Mouse (Mus musculus) lung, postnatal 36 days (tissue): ENCODE measurements at regions not wholly inside any gene's neighbourhood (a gene's known extent, or its start where the extent isn't known, plus 50 kb on each side); places are given as distances from the start of the nearest gene placed in this dataset.
A peak's percentile ranks its signal among the peaks of the same experiment; 100 is the strongest.

ENCODE experiments used
- DNase-seq: peaks from one replicate; pipeline ENCODE4 v3.0.0; 2022; ENCODE audit warnings: mixed read lengths

- DNase-seq, result no peak
These were observed 289.9 kb upstream of the Rps6ka3 start for GRCm38 (mm10) chrX:158920217-158920616.

- no peak for DNase-seq
These were observed 288.7 kb upstream of the Rps6ka3 start for GRCm38 (mm10) chrX:158921424-158921823.

GRCm38 (mm10) chrX:158921838-158922450, 288.2 kb upstream of the Rps6ka3 start:
- DNase-seq, result peak; percentile 82

- DNase-seq, result no peak
These were observed 287.0 kb upstream of the Rps6ka3 start for GRCm38 (mm10) chrX:158923081-158923561.

GRCm38 (mm10) chrX:158923657-158924489, 286.2 kb upstream of the Rps6ka3 start:
- no peak for DNase-seq

DNA sequence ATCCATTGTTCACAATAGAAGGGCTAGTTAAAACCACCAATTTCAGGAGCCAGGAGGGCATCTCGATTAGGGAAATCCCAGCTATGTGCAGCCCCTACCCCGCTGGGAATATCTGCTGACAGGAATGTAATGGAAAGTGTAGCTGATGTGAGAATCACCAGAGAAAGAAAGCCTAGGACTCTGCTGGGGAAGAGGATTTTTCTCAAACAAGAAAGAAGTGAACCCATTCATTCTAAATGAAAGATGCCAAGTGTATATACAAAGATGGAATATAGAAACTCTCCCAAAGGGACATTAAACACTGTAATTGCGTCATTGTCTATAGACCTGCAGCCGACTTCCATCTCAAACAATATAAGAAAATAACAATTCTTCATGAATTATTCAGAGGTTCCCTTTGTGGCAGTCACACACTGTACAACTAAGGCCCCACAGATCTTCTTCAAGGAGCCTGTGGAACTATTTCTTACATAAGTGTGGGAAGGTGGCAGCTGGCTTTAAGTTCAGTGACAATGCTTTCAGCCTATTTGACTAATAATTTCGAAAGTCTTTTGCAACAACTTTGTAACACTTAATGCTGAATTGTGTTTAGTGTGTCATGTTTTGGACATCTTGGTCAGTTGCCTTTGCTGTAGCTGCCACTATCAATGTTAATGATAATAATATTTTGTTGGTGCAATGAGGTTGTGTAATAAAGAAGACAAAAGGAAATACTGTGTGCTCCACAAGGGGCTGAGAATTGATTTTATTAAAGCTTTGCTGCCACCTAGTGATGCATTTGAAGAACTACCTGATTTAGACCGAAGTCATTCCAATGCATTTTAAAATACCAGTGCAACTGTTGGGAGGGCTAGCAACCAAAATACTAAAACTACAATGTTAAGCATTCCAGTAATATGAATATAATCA, 285.4 kb upstream of the Rps6ka3 start:
- no peak for DNase-seq

DNA sequence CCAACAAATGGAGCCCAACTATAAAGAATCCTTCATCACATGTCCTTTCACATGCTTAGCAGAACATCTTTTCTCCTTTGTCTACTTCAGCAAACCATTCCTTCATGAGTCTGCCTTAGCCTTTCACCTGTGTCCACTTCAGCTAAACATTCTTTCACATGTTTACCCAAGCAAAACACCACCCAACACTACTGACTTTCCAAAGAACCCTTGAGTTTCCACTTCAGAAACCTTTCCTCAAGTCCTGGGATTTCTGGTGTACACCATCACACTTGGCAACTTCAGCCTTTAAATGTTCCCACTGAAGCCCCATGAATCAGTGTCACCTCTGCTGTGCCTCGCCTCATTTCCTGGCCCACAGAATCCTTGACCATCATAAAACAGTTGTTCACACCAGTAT, 278.2 kb upstream of the Rps6ka3 start:
- DNase-seq, result peak; percentile 64

GRCm38 (mm10) chrX:158947191-158947590, 262.9 kb upstream of the Rps6ka3 start:
- DNase-seq, result no peak

DNA sequence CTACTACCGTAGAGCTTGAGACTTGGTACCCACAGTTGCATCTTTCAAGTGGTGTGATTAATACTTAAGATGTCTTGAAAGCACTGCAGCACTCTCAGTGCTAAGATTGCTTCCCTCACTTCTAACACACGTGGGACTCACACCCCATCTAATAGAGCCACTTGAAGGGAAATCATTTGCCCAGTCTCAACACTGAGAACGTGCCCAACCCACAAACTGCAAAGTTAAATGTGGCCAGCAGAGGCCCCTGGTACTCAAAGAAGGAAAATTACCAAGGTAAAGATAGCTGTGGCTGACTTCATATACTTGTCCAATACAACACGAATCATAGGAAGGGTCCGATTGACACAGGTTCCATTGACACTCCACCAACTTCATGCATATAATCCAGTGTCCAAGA, 238.4 kb upstream of the Rps6ka3 start:
- peak; percentile 50 for DNase-seq

- peak; percentile 20 for DNase-seq
These were observed 233.5 kb upstream of the Rps6ka3 start for GRCm38 (mm10) chrX:158976648-158977047.

DNA sequence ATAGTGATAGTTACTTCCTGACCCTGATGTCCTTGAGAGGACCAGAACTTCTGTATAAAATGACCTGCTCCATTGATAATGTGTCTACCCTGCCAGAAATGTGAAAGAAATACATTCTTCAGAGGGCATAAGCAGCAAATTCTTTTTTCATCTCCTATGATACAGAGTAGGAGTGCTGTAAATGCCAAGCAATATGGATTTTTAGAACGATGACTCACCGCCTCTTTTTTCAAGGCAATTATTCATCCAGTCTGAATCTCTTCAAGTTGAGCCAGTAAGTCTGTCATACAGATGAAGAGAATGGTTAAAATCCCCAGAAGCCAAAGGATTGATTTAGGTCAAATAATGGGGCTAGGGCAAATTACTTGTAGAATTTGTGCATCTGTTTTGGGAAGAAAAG, 225.4 kb upstream of the Rps6ka3 start:
- DNase-seq, result no peak

DNA sequence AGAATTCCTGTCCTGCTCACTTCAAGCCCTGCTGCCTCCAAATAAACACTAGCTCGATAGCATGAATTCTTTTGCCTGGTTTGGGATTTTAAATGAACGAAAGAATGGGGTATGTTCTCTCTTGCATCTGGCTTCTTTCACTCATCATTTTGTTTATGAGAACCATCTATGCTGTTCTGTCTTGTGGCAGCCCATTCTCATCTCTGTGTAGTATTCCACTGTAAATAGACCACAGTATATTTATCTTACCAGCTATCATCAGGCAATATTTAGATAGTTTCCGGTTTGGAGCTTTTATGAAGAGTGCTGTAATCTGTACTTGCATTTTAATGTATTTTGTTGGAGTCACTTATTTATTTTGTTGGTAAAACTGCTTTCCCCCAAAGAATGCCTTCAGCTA, 222.4 kb upstream of the Rps6ka3 start:
- DNase-seq, result no peak

GRCm38 (mm10) chrX:159018955-159019354, 191.2 kb upstream of the Rps6ka3 start:
- DNase-seq, result no peak

- DNase-seq, result no peak
These were observed 183.8 kb upstream of the Rps6ka3 start for GRCm38 (mm10) chrX:159026311-159026710.

- no peak for DNase-seq
These were observed 178.2 kb upstream of the Rps6ka3 start for GRCm38 (mm10) chrX:159031927-159032326.

GRCm38 (mm10) chrX:159043432-159043831, 166.7 kb upstream of the Rps6ka3 start:
- peak; percentile 87 for DNase-seq

GRCm38 (mm10) chrX:159047876-159048275, 162.2 kb upstream of the Rps6ka3 start:
- no peak for DNase-seq

GRCm38 (mm10) chrX:159055689-159056461, 154.2 kb upstream of the Rps6ka3 start:
- DNase-seq, result no peak

DNA sequence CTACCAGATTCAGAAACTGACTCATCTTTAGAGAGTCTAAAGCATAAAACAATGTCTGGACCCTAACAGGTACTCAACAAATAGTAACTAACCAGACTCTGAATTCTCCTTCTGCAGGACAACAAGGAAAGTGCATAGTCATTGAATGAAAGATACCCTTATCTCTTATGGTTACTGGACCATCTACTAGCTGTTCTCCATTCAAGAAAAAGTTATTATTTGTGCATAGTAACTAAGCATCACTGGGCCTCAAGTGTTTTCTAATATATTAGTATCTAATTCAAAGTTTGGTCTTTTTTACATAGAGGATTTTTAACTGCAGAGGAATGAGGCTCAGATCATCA, 153.7 kb upstream of the Rps6ka3 start:
- DNase-seq, result no peak

DNA sequence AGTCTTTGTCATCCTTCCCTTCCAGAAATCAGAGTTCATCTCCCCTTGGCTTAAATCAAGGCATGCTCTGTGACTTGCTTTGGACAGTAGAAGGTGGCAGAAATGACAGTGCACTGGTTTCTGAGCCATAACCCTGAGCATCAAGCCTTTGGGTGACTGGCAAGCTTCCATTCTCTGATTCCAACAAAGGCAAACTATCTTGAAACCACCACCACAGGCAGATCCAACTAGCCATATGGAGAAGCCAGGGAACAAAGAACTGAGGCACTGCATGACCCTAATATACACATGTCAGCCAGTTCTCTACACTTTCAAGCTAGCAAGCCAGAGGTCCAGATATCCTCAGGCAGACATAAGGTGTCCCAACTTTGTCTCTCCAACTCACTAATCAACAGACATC, 151.2 kb upstream of the Rps6ka3 start:
- DNase-seq, result no peak

GRCm38 (mm10) chrX:159061322-159061721, 148.8 kb upstream of the Rps6ka3 start:
- peak; percentile 15 for DNase-seq

DNA sequence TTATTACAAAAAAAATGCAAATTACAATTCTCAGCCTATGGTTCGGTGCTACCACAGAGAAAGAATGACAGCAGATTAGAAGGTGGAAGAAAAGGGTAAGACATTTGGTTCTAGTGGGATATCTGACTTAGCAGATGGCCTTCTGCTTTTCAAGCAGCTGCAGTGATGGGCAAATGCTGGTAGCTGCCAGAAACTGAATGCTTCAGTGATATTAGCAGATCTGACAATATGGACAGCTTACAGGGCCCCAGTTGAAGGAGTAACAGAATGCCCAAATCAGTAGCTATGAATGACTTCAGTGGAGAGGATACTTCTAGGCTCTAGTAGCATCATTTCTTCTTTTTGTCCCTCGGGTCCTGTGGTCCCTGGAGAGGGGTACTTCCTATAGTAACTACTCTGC, 143.9 kb upstream of the Rps6ka3 start:
- no peak for DNase-seq

- DNase-seq, result no peak
These were observed 137.5 kb upstream of the Rps6ka3 start for GRCm38 (mm10) chrX:159072647-159073046.
